Mouse (Mus musculus): ENCODE data around the gene Scamp1. TPM values are rescaled to one million over a fixed set of nuclear protein-coding genes. Genes with fewer than 3 reads are reported as not detected.
A peak's percentile ranks its signal among the peaks of the same experiment; 100 is the strongest.

Scamp1 gene
- polyA plus RNA-seq, 1 experiment from 2014 or later, result 134 TPM

DNA sequence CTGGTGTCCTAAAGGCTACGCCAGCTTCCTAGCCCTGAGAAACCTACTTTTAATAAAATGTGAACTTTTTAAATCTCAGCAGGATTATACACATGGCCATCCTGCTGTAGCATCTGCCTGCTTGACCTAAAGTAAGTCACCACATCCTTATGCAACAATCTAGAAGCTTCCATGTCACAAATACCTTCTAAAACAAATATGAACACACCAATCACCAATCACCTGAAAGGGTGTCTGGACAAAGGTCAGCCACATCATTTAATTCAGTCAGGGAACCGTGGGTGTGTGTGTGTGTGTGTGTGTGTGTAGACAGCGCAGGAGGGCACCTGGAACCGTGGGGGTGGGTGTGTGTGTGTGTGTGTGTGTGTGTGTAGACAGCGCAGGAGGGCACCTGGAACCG is 35.5 kb downstream of the Scamp1 start:
- H3K36me3 ChIP-seq, result peaks cover 4% of the 10 kb centered on the region; the same call in 1 of the 2 replicates
- no peak overlapping the region for H3K9ac ChIP-seq
- H3K4me3 ChIP-seq, result no peak overlapping the region
- peaks cover 12% of the 10 kb centered on the region; the same call in 1 of the 2 replicates for H3K4me1 ChIP-seq (replicated peaks)
- 91% methylated on average over 6 of the region's 6 CpGs for WGBS
- H3K4me2 ChIP-seq, result no peak overlapping the region
- ATAC-seq (ENCODE audit: low FRiP score), result no peak
- H3K27me3 ChIP-seq, result no peaks in the 10 kb centered on the region
- H3K9me3 ChIP-seq, result no peaks in the 10 kb centered on the region
- H3K27ac ChIP-seq, result no peak overlapping the region

DNA sequence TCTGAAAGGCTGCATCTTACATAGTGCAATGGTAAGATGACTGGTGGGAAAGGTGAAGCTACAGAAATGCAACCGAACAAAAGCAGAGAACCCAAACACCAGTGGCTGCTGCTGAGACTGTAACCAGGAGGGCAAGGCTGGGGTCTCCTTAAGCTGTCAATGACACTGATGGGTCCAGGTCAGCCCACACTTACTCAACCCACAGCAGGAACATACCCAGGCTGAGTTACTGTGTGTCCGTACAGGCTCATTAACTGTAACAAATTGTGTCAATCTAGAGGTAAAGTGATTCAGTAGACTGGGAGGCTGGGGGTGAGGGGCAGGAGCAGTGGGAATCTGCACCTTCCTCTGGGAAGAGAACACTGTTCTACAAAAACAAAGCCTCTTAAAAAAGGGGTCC is 42.8 kb downstream of the Scamp1 start:
- Histone ChIP-seq H3K4me2 (no peak overlapping the region), H3K9ac (no peak overlapping the region), H3K4me1 (replicated peaks) (peaks cover 25% of the 10 kb centered on the region), H3K4me3 (no peak overlapping the region), H3K36me3 (no peaks in the 10 kb centered on the region), H3K27ac (no peak overlapping the region), H3K27me3 (no peaks in the 10 kb centered on the region), H3K9me3 (no peaks in the 10 kb centered on the region)
- ATAC-seq (ENCODE audit: low FRiP score), result no peak
- WGBS, result 50% methylated on average over 2 of the region's 2 CpGs

DNA sequence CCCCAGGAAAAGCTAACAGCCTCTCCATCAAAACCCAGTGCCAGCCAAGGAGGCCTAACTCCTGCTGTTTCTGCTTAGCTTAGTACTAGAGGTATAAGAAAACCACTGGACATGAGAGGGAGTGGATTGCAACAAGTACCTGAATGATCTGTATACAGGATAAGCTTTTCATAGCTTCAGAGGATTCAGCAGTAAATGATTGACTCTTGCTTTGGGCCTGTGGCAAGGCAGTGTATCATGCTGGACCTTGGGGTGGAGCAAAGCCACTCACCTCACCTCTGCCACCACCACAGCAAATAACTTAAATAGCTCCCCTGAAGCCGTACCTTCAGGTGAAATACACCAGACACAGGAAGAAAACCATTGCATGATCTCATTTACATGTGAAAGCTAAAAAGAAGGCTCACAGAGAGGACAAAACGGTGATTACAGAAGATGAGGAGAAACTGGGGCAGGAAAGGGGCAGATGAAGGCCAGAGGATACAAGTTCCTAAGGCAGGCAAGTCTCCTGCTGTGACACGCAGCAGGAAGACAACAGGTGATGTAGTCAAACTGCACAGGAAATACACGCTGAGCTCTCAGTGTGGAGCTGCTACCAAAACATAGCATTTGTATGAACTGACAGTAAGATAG is 43.6 kb downstream of the Scamp1 start:
- H3K4me1 ChIP-seq (replicated peaks), result peaks cover 20% of the 10 kb centered on the region
- H3K27me3 ChIP-seq, result no peaks in the 10 kb centered on the region
- no peak overlapping the region for H3K9ac ChIP-seq
- H3K9me3 ChIP-seq, result no peaks in the 10 kb centered on the region
- no peaks in the 10 kb centered on the region for H3K36me3 ChIP-seq
- ATAC-seq (ENCODE audit: low FRiP score), result no peak
- 39% methylated on average over 4 of the region's 4 CpGs for WGBS
- no peak overlapping the region for H3K4me3 ChIP-seq
- no peak overlapping the region for H3K4me2 ChIP-seq
- H3K27ac ChIP-seq, result no peak overlapping the region

DNA sequence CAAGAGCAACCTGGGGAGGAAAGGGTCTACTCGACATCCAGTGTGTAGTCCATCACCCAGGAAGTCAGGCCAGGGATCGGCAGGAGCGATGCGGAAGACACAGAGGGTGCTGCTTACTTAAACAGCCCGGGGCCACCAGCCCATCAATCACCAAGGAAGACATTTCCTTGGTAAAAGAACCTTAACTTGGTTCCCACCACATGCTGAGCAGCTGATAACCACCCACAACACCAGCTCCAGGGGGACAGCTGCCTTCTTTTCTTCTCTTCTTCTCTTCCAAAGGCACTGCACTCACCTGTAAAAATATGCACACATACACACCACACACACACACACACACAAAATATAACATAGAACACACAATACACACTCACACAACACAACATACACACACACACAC is 44.8 kb downstream of the Scamp1 start:
- Histone ChIP-seq H3K4me1 (replicated peaks) (peaks cover 17% of the 10 kb centered on the region), H3K9me3 (no peaks in the 10 kb centered on the region), H3K27me3 (no peaks in the 10 kb centered on the region), H3K4me2 (no peak overlapping the region), H3K4me3 (no peak overlapping the region), H3K9ac (no peak overlapping the region), H3K36me3 (no peaks in the 10 kb centered on the region), H3K27ac (no peak overlapping the region)
- ATAC-seq (ENCODE audit: low FRiP score), result no peak
- 40% methylated on average over 5 of the region's 5 CpGs for WGBS

DNA sequence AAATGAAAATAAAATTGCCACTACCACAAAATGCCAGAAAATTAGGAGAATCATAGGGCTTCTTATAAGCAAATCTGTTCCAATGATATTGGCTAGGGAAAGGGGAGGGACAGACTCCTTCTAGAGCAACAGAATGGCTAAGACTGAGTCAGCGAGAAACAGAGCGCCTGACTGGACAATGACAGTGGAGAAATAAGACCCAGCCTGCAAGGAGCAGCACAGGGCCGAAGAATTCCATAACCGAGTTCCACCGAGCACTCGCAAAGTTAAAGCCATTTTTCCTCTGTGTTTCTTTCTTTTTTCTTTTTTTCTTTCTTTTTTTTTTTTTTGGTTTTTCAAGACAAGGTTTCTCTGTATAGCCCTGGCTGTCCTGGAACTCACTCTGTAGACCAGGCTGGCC is 45.5 kb downstream of the Scamp1 start:
- WGBS, result 77% methylated on average over 6 of the region's 6 CpGs
- Histone ChIP-seq H3K4me3 (no peak overlapping the region), H3K27me3 (no peaks in the 10 kb centered on the region), H3K4me2 (no peak overlapping the region), H3K27ac (no peak overlapping the region), H3K4me1 (replicated peaks) (peaks cover 13% of the 10 kb centered on the region), H3K9ac (no peak overlapping the region), H3K9me3 (no peaks in the 10 kb centered on the region), H3K36me3 (no peaks in the 10 kb centered on the region)
- no peak for ATAC-seq (ENCODE audit: low FRiP score)

DNA sequence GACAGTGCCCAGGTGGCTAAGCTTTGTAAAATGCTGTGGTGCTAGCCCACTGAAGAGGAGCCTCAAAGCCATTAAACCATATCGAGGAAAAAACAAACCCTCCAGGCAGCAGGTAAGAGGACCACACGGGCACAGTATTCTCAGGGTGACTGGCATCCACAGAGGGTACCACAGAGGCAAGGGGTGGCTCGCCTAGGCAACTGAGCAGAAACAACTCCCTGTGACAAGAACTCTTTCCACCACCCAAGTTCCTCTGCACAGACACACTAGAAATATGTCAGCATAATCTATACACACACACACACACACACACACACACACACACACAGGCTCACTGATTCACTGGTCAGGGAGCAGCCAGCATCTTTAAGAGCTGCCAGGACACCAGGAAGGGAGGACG is 46.2 kb downstream of the Scamp1 start:
- no peak for ATAC-seq (ENCODE audit: low FRiP score)
- Histone ChIP-seq H3K9ac (no peak overlapping the region), H3K36me3 (no peaks in the 10 kb centered on the region), H3K27ac (no peak overlapping the region), H3K27me3 (no peaks in the 10 kb centered on the region), H3K9me3 (no peaks in the 10 kb centered on the region), H3K4me1 (replicated peaks) (peaks cover 13% of the 10 kb centered on the region), H3K4me2 (no peak overlapping the region), H3K4me3 (no peak overlapping the region)
- 69% methylated on average over 4 of the region's 4 CpGs for WGBS

DNA sequence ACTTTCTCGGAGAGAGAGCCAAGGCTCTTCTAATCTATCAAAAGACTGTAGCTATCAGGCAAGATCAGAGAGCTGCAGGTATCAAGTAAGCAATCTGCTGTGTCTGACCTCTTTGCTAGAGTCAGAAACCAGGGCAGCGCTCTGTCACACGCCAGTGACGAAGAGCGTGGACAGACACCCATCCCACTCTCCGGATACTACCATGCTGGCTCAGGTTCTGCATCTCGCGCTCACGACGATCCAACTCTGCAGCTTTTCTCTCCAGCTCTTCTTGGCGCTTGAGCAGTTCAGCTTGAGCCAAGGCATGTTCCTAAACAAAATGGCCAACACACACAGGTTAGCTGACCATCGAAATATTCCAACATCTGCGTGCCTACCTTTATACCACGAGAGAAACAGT is 53.8 kb downstream of the Scamp1 start:
- no peak for ATAC-seq (ENCODE audit: low FRiP score)
- Histone ChIP-seq H3K4me2 (no peak overlapping the region), H3K27ac (no peak overlapping the region), H3K9me3 (no peaks in the 10 kb centered on the region), H3K4me1 (replicated peaks) (no peaks in the 10 kb centered on the region), H3K27me3 (no peaks in the 10 kb centered on the region), H3K36me3 (peaks cover 31% of the 10 kb centered on the region), H3K9ac (no peak overlapping the region), H3K4me3 (no peak overlapping the region)
- WGBS, result 93% methylated on average over 14 of the region's 14 CpGs

DNA sequence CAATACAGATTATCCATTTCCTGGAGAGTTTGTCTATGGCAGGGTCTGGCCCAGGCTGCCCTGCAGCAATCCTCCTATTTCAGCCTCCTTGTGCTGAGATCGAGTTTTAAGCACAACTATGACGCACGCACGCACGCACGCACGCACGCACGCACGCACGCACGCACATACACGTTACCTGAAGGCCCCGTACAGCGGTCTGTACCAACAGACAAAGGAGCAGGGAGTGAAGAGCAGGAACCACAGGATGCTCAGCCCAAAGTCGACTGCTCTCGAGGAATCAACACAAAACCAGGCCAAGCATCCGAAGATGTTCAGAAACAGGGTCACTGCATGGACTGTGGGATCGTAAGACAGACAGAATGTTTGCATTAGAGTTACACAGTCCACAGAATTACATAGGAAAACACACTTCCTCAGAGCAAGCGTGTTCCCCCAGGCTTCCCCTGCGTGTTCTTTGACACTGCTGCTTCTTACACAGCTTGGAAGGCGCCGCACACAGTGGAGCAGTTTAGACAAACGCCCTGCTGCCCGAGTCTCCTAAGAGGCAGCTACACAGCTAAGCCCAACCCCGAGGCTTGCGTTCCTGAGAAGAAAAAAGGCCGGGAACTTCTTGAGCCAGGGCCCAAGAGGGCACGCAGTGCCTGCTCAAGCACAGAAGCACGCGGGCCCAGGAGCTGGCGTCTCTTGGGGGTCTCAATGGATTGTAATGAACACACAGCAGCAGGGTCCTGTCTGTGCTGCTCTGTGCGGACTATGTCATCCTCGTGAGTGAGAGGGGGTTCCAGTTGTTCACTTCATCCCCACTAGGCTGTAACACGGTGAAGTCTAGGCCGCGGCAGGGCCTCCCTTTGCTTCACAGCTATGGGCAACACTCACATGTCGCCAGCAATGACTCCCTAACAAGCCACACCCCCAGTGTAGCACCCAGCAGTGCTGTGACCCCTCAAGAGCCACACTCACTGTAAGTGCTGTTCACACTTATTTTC is 60.6 kb downstream of the Scamp1 start:
- Histone ChIP-seq H3K4me1 (replicated peaks) (peaks cover 3% of the 10 kb centered on the region; the same call in 1 of the 2 replicates), H3K9ac (no peak overlapping the region), H3K4me3 (no peak overlapping the region), H3K4me2 (no peak overlapping the region), H3K27ac (no peak overlapping the region), H3K36me3 (peaks cover 52% of the 10 kb centered on the region), H3K27me3 (no peaks in the 10 kb centered on the region), H3K9me3 (no peaks in the 10 kb centered on the region)
- 93% methylated on average over 38 of the region's 38 CpGs for WGBS
- no peak for ATAC-seq (ENCODE audit: low FRiP score)

DNA sequence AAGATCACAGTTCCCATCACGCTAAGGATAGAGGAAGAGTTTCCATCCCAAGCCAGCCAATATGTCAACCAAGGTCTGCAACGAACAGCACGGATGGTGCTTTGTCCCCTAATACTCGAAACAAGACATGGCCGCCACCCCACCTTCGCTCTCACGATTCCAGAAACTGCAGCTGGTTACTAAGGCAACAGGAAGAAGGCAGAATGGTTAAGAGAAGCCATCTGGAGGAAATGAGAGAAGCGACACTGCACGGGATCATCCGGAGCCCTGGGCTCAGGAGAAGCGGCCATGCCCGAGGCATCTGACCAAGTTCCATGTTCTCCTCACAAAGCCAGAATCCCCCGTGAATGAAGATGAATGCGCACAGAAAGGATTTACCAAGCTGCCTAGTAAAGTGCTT is 62.0 kb downstream of the Scamp1 start:
- no peak for ATAC-seq (ENCODE audit: low FRiP score)
- H3K4me1 ChIP-seq (replicated peaks), result peaks cover 3% of the 10 kb centered on the region; the same call in 1 of the 2 replicates
- 78% methylated on average over 14 of the region's 14 CpGs for WGBS
- no peak overlapping the region for H3K4me3 ChIP-seq
- H3K27me3 ChIP-seq, result no peaks in the 10 kb centered on the region
- H3K36me3 ChIP-seq, result peaks cover 44% of the 10 kb centered on the region
- no peaks in the 10 kb centered on the region for H3K9me3 ChIP-seq
- H3K27ac ChIP-seq, result no peak overlapping the region
- H3K9ac ChIP-seq, result no peak overlapping the region
- no peak overlapping the region for H3K4me2 ChIP-seq

DNA sequence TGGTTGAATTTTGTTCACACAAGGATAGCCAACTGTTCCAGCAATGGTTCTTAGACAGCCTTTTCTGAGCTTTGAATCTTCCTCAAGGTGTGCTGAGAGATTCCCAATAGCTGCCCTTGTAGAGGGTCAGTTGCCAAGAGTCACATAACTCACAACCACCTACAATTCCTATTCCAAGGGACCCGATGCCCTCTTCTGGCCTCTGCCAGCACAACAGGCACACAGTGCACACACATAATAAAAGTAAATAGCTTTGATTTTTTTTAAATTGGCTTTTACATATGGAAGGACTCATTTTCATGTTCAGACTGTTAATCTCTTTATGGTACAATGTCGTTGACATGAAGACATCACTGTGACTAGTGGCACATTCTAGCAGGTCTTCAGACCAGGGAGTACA is 72.9 kb downstream of the Scamp1 start:
- Histone ChIP-seq H3K27me3 (no peaks in the 10 kb centered on the region), H3K4me1 (replicated peaks) (peaks cover 10% of the 10 kb centered on the region), H3K9ac (no peak overlapping the region), H3K9me3 (peaks cover 6% of the 10 kb centered on the region), H3K27ac (no peak overlapping the region), H3K4me2 (no peak overlapping the region), H3K4me3 (no peak overlapping the region), H3K36me3 (peaks cover 32% of the 10 kb centered on the region)
- ATAC-seq (ENCODE audit: low FRiP score), result no peak
- WGBS, result 89% methylated on average over 2 of the region's 2 CpGs

DNA sequence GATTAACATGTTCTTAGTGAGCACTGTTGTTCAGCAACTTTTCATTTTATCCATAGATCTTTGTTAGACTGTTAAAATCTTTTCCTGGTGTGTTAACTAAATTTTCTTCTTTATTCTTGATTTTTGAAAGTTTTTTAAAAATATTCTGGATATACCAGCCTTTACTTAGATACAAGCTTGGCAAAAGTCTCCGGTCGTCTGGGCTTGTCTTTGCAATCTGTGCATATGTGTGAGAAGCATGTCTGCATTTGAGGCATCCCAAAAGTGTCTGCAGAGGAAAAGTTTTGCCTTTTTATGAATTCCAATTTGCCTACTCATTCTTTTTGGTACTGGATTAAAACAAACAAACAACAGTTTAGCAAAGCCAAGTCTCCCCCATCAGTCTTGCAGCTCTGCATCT is 73.5 kb downstream of the Scamp1 start:
- Histone ChIP-seq H3K9ac (no peak overlapping the region), H3K36me3 (peaks cover 34% of the 10 kb centered on the region), H3K27ac (no peak overlapping the region), H3K4me2 (no peak overlapping the region), H3K27me3 (no peaks in the 10 kb centered on the region), H3K9me3 (peaks cover 6% of the 10 kb centered on the region), H3K4me1 (replicated peaks) (peaks cover 10% of the 10 kb centered on the region), H3K4me3 (no peak overlapping the region)
- 97% methylated on average over 2 of the region's 2 CpGs for WGBS
- ATAC-seq (ENCODE audit: low FRiP score), result no peak

DNA sequence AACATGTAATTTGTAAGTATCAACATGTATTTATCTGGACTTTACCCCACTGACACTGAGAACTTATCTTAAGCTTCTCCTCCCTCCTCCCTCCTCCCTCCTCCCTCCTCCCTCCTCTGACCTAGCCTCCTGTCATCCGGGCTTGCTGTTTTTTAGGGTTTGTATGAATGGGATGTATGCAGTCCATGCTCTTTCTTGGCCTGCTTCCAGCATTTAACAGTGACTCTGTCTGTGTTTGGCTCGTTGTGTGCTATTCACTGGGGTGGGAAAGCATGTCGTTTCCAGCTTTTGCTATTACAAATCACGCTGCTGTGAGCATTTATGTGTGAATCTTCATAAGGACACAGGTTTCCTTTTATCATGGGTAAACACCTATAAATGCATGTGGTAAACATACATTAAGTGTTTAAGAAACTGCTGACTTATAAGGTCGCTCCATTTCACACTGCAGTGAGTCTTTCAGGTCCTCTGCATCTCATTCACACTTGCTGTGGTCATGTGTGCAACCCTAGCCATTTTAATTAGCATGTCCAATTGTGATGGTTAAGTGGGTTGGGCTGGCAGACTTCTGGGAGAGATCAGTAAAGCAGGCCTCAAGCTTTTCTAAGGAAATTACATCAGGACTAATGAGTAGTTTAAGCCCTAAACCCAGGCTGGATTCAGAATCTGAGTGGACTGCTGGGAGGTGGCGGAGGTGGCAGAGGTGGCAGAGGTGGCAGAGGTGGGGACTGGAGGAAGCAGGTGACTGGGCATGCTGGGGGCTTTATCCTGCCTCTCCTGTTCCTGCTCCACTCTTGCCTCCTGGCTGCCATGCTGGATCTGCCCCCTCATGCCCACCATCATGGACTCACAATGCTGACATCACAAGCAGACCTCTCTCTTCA is 74.2 kb downstream of the Scamp1 start:
- Histone ChIP-seq H3K27me3 (no peaks in the 10 kb centered on the region), H3K27ac (peak overlapping the region; percentile 3)
- ATAC-seq (ENCODE audit: low FRiP score), result peak; percentile 65; the same call in 1 of the 2 replicates

More for the DNA sequence above, 74.2 kb downstream of the Scamp1 start:
- peaks cover 10% of the 10 kb centered on the region for H3K4me1 ChIP-seq (replicated peaks)
- H3K4me2 ChIP-seq, result no peak overlapping the region
- peaks cover 6% of the 10 kb centered on the region for H3K9me3 ChIP-seq
- H3K4me3 ChIP-seq, result no peak overlapping the region
- H3K9ac ChIP-seq, result no peak overlapping the region
- peaks cover 38% of the 10 kb centered on the region for H3K36me3 ChIP-seq
- WGBS, result 47% methylated on average over 6 of the region's 6 CpGs

All from hindbrain, embryonic 13.5 days (tissue).